Mouse (Mus musculus): Measurements from ENCODE around the gene Zfp385b.

Gene Zfp385b

DNA sequence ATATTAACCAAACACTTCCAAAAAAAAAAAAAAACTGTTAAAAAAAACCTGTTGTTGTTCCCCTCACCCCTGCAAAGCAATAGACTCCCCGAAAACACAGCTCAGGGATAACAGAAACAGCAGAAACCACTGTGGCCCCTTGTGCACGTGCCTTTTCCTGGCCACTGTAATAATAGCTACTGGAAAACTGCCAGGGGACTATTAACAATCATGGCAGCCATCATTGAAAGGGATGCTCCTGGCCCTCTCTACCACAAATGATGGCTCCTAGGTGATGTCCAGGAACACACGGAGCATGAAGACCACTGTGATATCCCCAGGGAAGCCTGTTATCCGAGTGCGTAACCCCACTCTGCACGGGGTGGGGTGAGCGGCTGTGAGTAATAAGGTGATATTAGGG lies 304.4 kb downstream of the Zfp385b start:
- DNase-seq, result no peak

DNA sequence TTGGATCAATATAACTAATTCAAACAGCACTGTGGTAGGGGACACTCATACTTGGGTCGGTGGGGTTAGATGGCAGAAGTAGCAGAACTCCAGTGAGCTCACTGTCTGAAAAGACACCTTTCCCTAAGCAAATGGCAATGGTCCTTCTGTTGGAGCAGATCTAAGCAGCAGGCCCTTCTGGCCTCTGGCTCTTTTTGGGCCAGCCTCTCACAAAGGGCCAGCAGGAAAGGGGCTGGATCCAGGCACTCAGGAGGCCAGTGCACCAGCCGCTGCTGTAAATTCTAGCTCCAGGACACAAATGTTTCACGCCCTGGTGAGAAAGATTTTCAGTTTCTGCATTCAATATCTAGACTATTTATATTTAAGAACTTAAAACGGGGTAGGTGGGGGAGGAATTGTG lies 305.0 kb downstream of the Zfp385b start:
- peak in 1 of 2 experiments; percentile 18 for DNase-seq

DNA sequence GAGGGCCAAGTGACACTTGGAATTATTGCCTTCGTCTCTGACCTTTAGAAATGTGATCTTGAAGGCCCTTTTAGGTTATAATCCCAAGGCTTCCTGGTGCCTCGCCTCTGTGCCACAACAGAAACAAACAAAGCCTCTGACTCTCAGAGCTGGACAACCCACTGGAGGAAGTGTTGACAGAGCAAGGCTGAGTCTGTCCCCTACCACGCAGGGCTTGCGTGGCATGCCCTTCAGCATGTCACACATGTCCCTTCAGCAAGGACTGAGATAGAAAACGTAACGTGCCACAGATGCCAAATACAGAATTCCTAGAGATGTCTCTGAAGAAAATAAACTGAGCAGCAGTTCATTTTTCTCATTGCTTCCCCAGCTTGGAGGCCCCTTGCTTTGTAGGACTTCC lies 310.7 kb downstream of the Zfp385b start:
- DNase-seq, result no peak

DNA sequence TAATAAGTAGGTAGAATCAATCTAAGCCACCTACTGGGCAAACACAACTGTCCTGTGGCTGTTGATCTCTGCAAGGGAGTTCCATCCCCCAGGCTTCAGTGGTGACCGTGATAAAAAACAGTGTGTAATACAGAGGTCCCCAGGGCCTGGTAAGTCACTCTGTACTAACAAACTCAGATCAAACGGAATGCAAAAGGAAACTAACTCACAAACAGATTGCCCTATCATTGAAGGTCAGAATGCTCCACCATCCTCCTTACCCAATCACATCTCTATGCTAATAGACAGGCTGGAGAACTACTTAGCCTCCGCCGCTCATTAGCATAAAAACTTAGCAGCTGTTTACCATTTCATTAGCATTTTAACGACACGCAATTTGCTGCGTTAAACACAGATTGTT lies 313.1 kb downstream of the Zfp385b start:
- DNase-seq, result peak in 1 of 2 experiments; percentile 37

DNA sequence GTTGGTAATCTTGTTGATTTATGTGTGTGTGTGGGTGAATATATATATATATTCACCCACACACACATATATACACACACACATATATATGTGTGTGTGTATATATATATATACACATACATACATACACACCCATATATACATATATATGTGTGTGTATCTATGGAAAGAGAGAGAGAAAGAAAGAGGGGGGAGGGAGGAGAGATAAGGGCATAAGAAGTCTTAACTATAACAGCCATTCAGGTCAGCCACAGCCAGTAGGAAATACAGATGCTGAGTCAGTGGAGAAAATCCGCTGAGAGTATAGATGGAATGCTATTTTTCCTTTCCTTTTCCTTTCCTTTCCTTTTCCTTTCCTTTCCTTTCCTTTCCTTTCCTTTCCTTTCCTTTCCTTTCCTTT lies 313.8 kb downstream of the Zfp385b start:
- no peak for DNase-seq

- no peak for DNase-seq
These were observed 315.6 kb downstream of the Zfp385b start for GRCm38 (mm10) chr2:77503674-77504351.

DNA sequence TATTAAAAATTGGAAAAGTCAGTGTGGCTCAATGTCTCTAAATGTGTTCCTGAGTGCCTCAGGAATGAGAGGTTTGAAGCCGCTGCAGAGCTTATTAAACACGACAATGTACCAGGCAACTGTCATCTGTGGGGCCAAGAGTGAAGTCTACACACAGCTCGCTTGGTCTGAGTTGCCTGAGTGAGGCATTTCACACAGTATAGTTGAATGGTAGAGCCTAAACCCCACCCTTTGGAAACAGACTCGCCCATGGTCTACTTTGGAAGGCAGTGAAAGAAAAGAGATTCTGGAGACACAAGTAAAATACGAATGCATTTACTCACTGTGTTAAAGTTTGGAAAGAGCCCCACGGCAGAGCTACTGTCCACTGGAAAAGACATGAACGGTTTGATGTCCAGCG lies 316.2 kb downstream of the Zfp385b start:
- no peak for DNase-seq

DNA sequence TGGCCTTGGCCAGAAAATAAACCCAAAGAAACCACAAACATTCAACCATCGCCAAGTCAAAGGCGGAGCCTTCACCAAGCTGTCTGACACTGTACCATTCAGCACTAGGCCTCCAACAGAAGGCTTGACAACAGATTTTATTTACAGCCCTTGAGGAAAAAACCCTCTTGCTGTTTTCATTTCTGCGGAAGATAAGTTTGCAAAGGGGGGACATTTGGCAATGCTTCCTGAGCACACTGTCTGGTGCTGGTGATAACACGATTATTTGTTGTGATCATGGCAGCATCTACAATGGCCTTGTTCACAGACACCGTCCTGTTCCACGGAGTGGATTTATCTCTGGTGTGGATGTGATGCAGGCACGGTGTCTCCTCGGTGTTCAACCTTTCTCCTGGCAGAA lies 317.0 kb downstream of the Zfp385b start:
- no peak for DNase-seq

DNA sequence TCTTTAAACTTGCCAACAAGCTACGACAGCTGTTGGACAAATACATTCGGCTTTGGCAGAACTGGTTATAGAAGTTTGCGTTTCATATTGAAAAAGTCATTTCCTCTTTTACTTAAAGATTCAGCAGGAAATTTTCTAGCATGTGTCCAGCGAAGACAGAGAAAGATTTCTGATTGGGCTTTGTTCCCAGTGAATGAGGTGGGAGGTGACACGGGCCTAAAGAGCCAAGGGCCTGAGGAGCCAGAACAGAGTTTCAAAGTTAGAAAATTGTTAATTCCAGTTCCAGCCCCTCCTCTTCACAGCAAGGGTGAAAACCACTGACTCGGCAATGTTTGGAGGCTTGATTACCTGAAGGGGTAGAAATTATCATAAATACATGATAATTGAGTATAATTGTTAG lies 319.0 kb downstream of the Zfp385b start:
- DNase-seq, result no peak

DNA sequence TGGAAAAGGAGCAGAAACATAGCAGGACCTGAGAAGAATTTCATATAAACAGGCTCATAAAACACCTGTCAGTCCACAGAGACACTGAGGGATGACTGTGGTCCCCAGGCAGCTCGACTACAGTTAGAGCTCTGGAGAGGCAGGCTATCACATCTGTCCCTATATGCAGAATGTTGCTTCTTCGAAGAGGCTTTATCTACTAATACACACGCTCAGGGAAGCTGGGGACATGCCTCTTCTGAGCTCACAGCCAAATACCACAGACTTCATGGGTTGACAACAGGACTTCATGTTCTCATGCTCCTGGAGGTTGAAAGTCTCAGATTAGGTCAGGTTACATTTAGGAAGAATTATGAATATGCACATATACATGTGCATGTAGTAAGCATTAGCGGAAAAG lies 321.1 kb downstream of the Zfp385b start:
- DNase-seq, result no peak

- DNase-seq, result no peak
These were observed 321.5 kb downstream of the Zfp385b start for GRCm38 (mm10) chr2:77497942-77498341.

GRCm38 (mm10) chr2:77496071-77496470 lies 323.4 kb downstream of the Zfp385b start:
- DNase-seq, result peak; percentile 64 to 69

DNA sequence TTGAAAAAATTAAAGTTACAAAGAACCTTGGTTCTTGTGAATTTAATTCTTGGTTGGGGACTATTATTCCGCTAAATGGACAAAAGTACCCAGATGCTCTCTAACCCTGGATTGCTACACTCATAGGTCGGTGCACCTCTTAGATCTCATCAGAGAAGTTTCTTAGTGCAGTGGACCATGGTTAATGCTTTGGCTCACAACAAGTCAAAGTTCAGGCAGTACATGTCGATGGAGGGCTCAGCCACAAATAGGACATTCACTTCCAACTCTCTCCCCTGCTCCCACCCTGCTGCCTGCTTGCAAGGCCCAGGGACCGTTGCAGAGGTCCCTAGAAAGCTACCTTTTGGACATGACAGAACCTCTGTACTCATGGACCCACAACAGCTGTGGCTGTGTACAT lies 324.1 kb downstream of the Zfp385b start:
- peak; percentile 27 to 70 for DNase-seq

DNA sequence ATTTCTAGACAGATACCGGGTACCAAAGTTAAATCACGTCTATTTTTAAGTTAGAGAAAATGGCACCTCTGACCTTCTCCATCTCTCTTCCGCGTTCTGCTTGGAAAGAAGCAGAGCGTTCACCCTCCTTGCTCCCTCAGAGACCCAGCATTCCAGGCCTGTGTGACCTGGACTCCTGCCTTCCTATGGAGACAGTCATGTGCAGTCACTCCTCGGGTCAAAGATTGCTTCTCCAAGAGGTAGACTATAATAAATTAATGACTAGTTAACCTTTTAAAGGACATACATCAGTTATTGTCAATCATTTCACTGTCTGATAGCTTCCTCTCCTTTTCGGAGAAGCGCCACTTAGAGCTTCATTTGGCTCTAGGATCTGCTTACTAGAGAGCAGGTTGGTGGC lies 325.7 kb downstream of the Zfp385b start:
- peak; percentile 33 to 49 for DNase-seq

- DNase-seq, result no peak
These were observed 332.3 kb downstream of the Zfp385b start for GRCm38 (mm10) chr2:77487151-77487550.

- no peak for DNase-seq
These were observed 338.2 kb downstream of the Zfp385b start for GRCm38 (mm10) chr2:77481274-77481673.

DNA sequence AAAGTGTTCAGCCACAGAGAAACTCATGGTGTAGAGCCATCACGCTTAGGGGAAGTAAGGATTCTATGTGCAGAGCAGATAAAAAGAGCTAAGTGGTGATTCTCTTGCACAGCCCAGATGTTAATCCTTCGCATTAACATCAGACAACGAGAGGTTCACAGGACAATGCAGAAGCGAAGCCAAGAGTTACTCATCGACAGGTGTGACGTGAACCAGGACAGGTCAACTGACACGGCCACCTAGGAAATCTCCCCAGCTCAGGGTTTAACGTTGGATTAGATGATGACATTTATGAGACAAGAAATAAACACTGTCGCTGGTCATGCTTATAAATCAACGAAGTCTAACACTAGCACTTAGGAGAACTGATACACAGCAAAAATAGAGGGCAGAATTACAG lies 341.9 kb downstream of the Zfp385b start:
- peak; percentile 11 to 15 for DNase-seq

DNA sequence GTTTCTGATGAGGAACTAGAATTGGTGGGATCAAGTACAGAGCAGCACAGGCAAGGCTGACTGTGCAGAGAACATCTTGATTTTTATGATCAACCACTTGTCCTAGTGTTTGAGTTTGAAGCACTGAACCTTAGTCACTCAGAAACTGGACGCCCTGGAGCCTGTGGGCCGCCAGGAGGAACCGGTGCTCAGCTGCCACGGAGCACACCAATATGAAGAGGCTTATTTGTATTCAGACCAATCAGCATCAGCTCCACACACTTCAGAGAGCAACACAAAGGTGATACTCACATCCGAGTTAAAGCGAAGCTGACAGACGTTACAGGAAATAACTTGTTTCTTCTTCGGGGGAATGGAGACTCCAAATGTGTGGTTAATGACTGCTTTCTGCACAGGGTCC lies 343.0 kb downstream of the Zfp385b start:
- DNase-seq, result no peak

DNA sequence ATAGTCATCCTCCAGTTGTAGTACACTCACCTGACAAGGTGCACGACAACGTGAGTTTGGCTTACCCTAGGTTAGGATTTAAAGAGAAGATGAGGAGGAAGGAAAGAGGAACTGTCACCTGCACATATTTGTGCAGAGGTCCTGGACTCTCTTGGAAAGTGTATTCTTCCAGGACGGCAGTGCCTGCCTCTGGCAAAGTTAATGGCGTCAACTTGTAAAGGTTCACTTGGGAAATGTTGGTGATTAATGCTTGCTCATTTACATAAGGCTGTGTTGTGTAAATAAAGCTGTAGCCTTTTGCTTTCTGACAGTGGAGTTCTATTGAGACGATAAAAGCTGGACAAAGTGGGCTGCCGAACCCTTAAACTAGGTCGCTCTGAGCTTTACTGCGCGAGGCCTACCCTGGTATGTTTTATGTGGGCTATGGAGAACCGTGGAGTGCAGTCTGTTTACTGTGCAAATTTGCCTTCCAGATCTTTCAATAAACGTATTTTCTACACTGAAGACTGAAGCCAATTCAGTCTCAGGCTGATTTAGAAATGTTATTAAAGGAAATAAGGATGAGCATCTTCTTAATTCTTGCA lies 347.1 kb downstream of the Zfp385b start:
- DNase-seq, result no peak

DNA sequence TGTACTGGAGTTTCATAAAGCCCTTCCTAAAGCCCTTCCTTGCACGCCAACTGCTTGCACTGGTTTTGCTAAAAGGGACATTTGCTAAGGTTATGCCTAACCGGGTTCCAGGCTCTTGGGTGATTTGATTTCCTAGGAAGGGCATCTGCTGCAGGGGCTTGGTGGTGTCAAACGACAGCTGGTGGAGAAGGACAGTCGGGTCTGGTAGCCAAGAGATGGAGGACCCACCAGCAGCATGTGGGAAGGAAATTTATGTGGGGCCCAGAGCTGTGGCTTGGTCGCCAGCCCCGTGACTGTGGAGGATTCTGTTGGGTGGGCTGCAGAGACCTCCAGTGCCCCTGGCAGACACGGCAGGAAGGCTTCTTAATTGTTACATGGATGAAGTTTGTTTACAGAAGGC lies 348.7 kb downstream of the Zfp385b start:
- DNase-seq, result no peak

GRCm38 (mm10) chr2:77461413-77461812 lies 358.0 kb downstream of the Zfp385b start:
- no peak for DNase-seq

DNA sequence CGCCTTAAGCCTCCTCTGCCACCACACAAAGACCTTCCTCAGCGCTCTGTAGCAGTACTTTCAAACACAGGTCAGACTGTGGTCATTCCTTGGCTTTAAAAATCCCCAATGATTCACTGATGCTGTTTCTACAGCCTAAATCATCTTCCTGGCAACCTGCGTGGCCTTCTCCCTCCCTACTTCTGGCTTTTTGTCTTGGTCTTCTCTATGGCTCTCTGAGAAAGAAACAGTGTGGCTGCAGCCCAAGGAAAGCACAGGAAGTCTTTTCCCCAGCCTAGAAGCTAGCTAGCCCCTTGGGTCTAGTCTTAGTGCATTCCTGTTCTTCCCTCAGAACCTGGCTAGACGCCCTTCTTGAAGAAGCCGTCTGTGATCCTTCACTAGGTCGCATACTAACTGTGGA lies 359.4 kb downstream of the Zfp385b start:
- DNase-seq, result no peak

- no peak for DNase-seq
These were observed 361.0 kb downstream of the Zfp385b start for GRCm38 (mm10) chr2:77458431-77458830.

DNA sequence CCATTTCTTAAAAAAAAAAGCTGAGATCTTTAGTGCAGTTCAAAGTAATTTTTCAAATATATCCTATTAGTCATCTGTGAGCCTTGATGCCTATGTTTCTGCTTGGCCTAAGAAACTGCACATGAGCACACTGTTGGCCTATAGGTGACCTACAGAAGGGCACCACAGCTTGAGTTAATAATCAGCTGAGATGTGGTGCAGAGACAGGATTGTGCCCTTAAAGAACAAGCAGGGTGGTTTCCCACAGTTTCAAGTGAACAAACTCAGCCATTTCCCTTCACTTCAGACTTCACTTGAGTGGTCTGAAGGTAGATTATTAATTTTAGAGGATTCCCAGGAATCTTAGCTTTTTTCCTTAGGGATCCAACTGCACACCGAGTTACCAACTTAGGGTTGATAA lies 362.3 kb downstream of the Zfp385b start:
- DNase-seq, result peak in 1 of 2 experiments; percentile 18

- peak; percentile 75 to 87 for DNase-seq
These were observed 362.8 kb downstream of the Zfp385b start for GRCm38 (mm10) chr2:77456602-77457001.
